20 mouse cellular contexts compared by ENCODE assay signal in the genomic region with DNA sequence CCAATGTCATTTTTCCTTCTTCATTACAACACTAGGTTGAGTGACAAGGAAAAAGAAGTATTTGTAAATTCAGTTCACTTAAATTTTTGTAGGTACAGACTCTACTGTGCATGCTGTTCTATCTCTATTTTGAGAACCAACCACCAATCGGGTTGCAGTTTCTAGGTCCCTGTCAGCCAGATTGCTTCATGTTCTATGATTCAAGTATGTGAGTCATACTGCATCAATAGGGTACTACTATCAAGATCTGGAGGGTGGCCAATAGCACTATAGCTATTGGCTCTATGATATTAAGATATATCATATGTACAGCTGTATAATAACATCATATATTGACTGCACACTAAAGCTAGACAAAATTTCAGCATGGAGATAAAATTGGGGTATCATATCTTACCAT.
"Had no signal": no experiment of that assay in that cellular context is flagged by ENCODE, and none has a peak within 500 bp of the region (broad histone marks: within the 10 kb centered on the region; RNA-seq: fewer than 3 reads in every experiment).

No protein-coding gene starts in this region.

- H3K4me3 ChIP-seq: limb, embryonic 12.5 days; limb, embryonic 15.5 days; megakaryocyte, embryonic 14.5 days; midbrain, embryonic 10.5 days; neural tube, embryonic 12.5 days; neural tube, embryonic 15.5 days; stomach, embryonic 15.5 days had no signal

- H3K27me3 ChIP-seq: limb, embryonic 12.5 days; limb, embryonic 15.5 days; megakaryocyte, embryonic 14.5 days; neural tube, embryonic 12.5 days; neural tube, embryonic 15.5 days; stomach, embryonic 15.5 days had no signal

- DNase-seq: kidney, adult 9 months; kidney, postnatal 14 days; kidney, postnatal 4 days; left cerebral cortex, postnatal 4 days; liver, postnatal 0 days; lung, embryonic 14.5 days; lung, postnatal 36 days; midbrain, embryonic 14.5 days; right cerebral cortex, adult 18-20 months; right cerebral cortex, postnatal 14 days; right cerebral cortex, postnatal 4 days; thymus, postnatal 25 days had no signal

- H3K36me3 ChIP-seq: limb, embryonic 12.5 days; limb, embryonic 15.5 days; midbrain, embryonic 10.5 days; neural tube, embryonic 12.5 days; neural tube, embryonic 15.5 days; stomach, embryonic 15.5 days had no signal

- H3K4me2 ChIP-seq: limb, embryonic 12.5 days; limb, embryonic 15.5 days; liver, embryonic 11.5 days; lung, embryonic 14.5 days; neural tube, embryonic 12.5 days; neural tube, embryonic 15.5 days; stomach, embryonic 15.5 days had no signal
